Mouse (Mus musculus) CH12F3 (cell line): ENCODE results near the gene Sntg2.

Experiments
- in situ Hi-C: fragments of 300-500 bp; cut with MboI; formaldehyde crosslinking; loops from 2 replicates; pipeline ENCODE4 v1.14.3; 2020; ENCODE audit warnings: low sequenced_read_pairs

Gene Sntg2

GRCm38 (mm10) chr12:30372933-30373501 is at the start of gene Sntg2:
Gene Sntg2 (minus strand): TSS chr12:30373375.
- in situ Hi-C loops, result no loop called here

- in situ Hi-C loops, result no loop called here
Measured at GRCm38 (mm10) chr12:30416547-30416946, 43.4 kb upstream of the Sntg2 start.

GRCm38 (mm10) chr12:30415981-30416380 is 42.8 kb upstream of the Sntg2 start:
- in situ Hi-C loops, result no loop called here

- in situ Hi-C loops, result no loop called here
Measured at GRCm38 (mm10) chr12:30402651-30403050, 29.5 kb upstream of the Sntg2 start.

GRCm38 (mm10) chr12:30400531-30400930 is 27.4 kb upstream of the Sntg2 start:
- in situ Hi-C loops, result no loop called here

- in situ Hi-C loops, result no loop called here
Measured at GRCm38 (mm10) chr12:30400114-30400513, 26.9 kb upstream of the Sntg2 start.

- in situ Hi-C loops, result no loop called here
Measured at GRCm38 (mm10) chr12:30372293-30372692, 882 bp downstream of the Sntg2 start.

GRCm38 (mm10) chr12:30369786-30370185 is 3.4 kb downstream of the Sntg2 start:
- in situ Hi-C loops, result no loop called here

- in situ Hi-C loops, result no loop called here
Measured at GRCm38 (mm10) chr12:30369141-30369540, 4.0 kb downstream of the Sntg2 start.

- in situ Hi-C loops, result no loop called here
Measured at GRCm38 (mm10) chr12:30362306-30362705, 10.9 kb downstream of the Sntg2 start.

- in situ Hi-C loops, result no loop called here
Measured at GRCm38 (mm10) chr12:30357666-30358065, 15.5 kb downstream of the Sntg2 start.

GRCm38 (mm10) chr12:30352393-30352792 is 20.8 kb downstream of the Sntg2 start:
- in situ Hi-C loops, result no loop called here

GRCm38 (mm10) chr12:30348036-30348435 is 25.1 kb downstream of the Sntg2 start:
- in situ Hi-C loops, result no loop called here

- in situ Hi-C loops, result no loop called here
Measured at GRCm38 (mm10) chr12:30347284-30347683, 25.9 kb downstream of the Sntg2 start.

- in situ Hi-C loops, result no loop called here
Measured at GRCm38 (mm10) chr12:30344806-30345205, 28.4 kb downstream of the Sntg2 start.

- in situ Hi-C loops, result no loop called here
Measured at GRCm38 (mm10) chr12:30336301-30336700, 36.9 kb downstream of the Sntg2 start.

GRCm38 (mm10) chr12:30334502-30334901 is 38.7 kb downstream of the Sntg2 start:
- in situ Hi-C loops, result no loop called here

- in situ Hi-C loops, result no loop called here
Measured at GRCm38 (mm10) chr12:30317971-30318370, 55.2 kb downstream of the Sntg2 start.

GRCm38 (mm10) chr12:30313021-30313420 is 60.2 kb downstream of the Sntg2 start:
- in situ Hi-C loops, result no loop called here

GRCm38 (mm10) chr12:30308197-30308939 is 64.8 kb downstream of the Sntg2 start:
- in situ Hi-C loops, result no loop called here

- in situ Hi-C loops, result no loop called here
Measured at GRCm38 (mm10) chr12:30292724-30293560, 80.2 kb downstream of the Sntg2 start.
